Mouse (Mus musculus) adrenal gland, adult 2 months (tissue): ENCODE results near the gene Ctdsp2. TPM values are rescaled to one million over a fixed set of nuclear protein-coding genes. Genes with fewer than 3 reads are reported as not detected.

Experiments
- DNase-seq: peaks from one replicate; pipeline ENCODE4 v3.0.0; 2021
- polyA plus RNA-seq: library from polyadenylated mRNA; depleted of rRNA; stranded (reverse); fragments of >200 nt; gene quantifications from 2 replicates; pipeline ENCODE4 v1.2.3, GENCODE M21; 2012
- total RNA-seq, 2 experiments: library from RNA; stranded (reverse); gene quantifications; 2 replicates each; pipeline ENCODE4 v1.2.3; 2021

The Ctdsp2 gene
- total and polyA plus RNA-seq, 3 experiments, result 75.0 to 119 (median 100) TPM

DNA sequence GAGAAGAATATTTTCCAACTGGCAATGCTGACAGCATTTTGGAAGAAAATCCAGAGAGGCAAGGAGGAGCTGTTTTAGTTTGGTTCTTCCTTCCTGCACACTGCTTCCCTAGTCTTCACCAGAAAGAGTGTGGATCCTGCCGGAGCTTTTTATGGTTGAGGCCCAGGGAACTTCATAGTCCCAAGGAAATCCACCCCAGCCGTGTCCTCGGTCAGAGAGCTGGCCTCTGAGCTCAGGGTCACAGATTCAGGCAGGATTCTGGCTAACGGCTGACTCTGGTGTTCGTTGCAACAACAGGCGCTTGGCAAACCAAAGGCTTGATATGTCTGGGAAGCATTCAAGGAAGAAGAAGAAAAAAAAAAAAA is 15.6 kb upstream of the Ctdsp2 start:
- DNase-seq, result peak; percentile 75

DNA sequence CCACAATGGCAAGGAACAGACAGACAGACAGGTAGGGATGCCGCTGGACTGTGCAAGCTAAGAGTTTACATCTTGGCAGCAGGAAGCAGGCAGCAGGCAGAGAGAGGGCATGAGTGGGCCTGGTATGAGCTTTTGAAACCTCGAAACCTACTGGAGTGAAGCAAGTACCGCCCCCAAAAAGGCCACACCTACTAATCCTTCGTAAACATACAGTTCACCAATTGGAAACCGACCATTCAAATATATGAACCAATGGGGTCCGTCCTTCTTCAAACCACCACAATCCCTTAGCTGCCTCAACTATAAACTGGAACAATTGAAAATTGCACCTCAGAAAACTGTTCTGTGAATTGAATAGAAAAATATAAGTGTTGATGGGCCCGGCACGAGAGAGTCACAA is 14.7 kb upstream of the Ctdsp2 start:
- no peak for DNase-seq

DNA sequence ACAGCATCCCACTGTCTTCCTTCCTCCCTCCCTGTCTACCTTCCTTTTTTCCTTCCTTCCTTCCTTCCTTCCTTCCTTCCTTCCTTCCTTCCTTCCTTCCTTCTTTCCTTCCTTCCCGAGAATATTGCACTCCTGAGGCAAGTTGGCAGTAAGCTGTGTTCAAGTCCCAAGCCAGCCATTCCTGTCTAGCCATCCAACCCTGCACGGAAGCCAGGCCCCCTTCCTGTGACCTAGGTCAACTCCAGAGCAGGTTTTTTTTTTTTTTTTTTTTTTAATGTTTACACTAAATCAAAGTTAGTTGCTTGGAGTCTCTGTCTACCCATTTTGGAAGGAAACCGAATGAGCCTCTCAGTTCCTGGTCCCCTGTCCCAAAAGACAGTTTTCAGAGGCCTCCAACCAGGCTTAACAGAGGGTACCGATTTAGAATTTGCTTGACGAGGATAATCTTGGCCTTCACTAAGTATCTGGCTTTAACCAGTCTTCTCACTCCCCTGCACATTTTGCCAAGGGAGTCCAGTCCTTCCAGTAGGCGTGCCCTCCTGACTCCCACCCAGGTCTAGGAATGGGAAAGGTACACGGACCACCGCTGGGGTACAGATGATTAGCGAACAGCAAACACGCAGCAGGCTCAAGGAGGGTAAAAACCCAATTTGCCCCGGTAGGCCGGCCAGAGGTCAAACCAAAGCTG is 7.0 kb upstream of the Ctdsp2 start:
- DNase-seq, result no peak

GRCm38 (mm10) chr10:126972051-126972725 is 6.3 kb upstream of the Ctdsp2 start:
- peak; percentile 76 for DNase-seq

DNA sequence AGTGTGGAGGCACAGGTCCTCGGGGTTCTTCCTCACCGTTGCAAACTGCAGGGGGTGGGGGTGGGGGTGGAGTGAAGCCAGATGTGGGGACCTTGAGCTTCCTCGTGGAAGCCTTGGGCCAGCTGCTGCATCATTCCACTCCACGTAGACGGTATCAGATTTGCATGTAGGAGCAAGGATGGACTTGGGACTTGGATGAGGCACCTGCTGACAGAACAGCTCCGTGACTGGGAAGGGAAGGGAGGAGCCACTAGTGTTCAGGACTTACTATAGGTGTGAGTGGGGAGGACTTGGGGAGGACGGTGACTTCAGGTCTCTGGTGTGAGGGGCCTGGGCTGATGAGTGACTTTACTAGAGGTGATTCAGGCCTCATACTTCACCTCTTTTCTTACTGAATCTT is 5.5 kb upstream of the Ctdsp2 start:
- DNase-seq, result no peak

GRCm38 (mm10) chr10:126975706-126976105 is 2.8 kb upstream of the Ctdsp2 start:
- no peak for DNase-seq

- no peak for DNase-seq
Measured at GRCm38 (mm10) chr10:126977076-126977475, 1.4 kb upstream of the Ctdsp2 start.

DNA sequence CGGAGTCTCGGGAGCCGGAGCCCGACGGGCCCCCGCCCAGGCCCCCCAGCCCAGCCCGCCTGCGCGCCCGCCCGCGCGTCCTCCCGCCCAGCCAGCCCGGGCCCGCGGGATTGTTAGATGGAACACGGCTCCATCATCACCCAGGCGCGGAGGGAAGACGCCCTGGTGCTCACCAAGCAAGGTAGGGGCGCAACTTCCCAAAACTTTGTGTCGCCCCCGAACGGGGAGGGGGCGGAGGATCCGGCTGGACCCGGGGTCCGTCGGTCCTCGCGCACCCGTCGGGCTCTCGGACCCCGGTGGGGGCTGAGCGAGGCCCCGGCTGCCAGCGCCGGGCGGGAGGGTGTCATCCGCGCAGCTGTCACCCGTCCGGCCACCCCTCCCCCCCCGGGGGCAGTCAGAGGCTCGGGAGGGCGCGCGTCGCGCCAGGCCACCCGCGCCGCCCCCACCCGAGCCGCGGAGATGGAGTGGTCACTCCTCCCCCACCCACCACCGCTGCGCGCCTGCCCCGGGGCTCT is 661 bp downstream of the Ctdsp2 start:
- peak; percentile 89 for DNase-seq

DNA sequence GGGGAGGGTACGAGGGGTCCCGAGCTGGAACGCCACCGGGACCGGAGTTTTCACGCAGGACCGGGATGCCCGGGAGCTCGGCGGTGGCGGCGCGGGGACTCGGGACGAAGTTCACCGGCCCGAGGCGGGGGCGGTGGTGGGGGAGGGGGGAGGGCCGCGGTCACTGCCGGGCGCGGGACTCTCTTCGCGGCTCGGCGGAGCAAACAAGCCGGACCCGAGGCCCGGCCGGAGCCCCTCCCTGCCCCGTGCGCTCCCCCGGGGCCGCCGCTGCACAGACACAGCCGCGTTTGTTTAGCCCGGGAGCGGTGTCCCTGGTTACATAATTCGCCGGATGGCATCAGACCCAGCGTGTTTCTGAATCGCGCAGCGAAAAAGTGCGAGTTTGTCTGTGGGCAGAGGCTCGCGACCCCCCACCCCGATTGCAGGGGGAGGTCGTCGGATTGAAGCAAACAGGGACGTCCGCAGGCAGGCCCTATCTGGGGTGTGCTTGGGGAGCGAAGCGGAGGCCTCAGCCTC is 1.2 kb downstream of the Ctdsp2 start:
- peak; percentile 77 for DNase-seq

GRCm38 (mm10) chr10:126980221-126980932 is 1.9 kb downstream of the Ctdsp2 start:
- peak; percentile 68 for DNase-seq

GRCm38 (mm10) chr10:126980933-126981530 is 2.5 kb downstream of the Ctdsp2 start:
- DNase-seq, result no peak

GRCm38 (mm10) chr10:126981746-126982145 is 3.2 kb downstream of the Ctdsp2 start:
- DNase-seq, result no peak

DNA sequence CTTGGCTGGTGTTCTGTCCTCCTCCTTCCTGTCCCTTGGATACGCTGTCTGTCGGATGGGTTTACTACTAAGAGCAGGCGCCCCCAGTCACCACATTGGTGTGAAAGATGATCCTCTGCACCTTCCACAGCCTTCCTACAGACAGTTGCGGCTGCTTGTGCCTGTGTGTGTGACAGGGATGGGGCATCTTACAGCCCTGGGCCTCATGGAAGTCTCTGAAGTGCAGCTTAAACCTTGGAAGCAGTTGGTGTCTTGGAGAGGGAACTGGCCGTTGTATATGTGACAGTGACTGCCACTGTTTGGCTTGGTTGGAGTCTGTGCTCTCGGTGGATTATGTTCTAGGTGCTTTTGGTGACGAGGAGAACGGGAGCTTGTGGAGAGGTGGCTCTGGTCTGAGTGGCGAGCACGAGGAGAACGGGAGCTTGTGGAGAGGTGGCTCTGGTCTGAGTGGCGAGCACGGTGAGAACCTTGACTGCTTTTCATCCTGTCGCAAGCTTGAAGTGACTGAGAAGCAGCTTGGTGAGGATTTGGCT is 4.7 kb downstream of the Ctdsp2 start:
- DNase-seq, result no peak

DNA sequence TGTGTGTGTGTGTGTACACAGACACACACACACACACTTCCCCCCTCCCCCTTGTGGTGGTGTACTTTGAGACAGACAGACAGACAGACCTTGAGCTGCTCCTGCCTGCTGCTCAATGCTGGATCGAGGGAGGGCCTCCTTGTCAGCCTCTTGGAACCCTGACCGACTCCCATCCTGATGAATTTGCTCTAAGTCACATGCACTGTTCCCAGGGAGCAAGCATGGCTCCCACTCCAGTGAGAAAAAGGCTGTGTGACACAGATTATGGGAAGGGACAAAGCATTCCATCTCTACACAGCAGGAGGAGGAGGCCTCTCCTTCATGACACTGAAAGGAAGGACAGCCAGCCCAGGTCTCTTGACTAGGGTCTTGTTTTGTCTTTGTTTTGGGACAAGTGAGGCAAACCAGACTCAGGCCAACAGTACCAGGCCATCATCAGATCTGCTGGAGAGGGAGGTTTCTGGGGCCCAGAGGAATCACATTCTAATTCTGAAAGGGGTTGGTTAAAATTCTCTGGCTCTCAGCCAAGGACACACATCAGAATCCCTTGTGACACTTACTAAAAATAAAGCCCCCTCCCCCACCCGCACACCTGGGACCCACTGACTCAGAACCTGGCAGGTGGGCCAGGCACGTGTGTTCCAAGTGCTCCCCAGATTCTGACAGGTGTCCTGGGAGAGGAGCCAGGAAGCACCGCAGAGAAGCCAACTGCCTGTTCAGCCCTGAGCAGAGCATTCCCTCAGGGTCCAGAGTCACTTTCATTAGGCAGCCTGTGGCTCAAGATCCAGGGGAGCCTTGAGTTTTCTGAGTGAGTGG is 5.9 kb downstream of the Ctdsp2 start:
- no peak for DNase-seq

- DNase-seq, result no peak
Measured at GRCm38 (mm10) chr10:126985127-126985526, 6.6 kb downstream of the Ctdsp2 start.

DNA sequence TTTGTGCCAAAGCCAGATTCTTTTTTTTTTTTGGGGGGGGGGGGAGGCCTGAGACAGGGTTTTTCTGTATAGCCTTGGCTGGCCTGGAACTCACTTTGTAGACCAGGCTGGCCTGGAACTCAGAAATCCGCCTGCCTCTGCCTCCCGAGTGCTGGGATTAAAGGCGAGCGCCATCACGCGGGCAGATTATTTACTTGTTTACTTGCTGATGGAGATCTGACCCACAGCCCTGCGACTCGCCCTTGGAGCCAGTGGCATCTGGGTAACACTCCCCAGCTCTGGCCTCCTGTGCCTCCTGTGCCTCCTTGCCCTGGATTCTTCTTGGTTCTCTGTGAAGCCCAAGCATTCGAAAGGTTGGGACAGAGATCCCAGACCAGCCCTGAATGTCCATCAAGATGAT is 7.1 kb downstream of the Ctdsp2 start:
- no peak for DNase-seq

DNA sequence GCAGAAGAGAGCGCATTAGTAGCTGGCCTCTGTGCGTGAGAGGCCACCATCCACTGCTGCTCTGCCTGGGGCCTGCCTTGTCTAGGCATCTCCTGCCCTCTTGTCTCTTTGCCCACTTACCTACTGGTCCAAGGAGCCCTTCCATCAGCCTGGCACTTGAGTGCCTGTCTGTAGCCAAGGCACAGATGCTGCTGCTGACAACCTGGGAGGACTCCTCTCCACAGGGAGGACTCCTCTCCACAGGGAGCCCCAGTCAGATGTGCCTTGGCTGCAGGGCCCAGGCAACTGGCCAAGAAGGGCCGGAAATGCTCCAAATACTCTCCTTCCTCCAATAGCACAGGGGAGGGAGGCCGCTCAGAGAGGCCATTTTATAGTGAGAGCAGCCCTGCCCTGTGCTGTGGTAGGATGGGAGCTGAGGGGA is 8.0 kb downstream of the Ctdsp2 start:
- DNase-seq, result peak; percentile 91

- peak; percentile 65 for DNase-seq
Measured at GRCm38 (mm10) chr10:126987183-126988118, 8.9 kb downstream of the Ctdsp2 start.

GRCm38 (mm10) chr10:126988513-126989165 is 10.1 kb downstream of the Ctdsp2 start:
- DNase-seq, result no peak
